Mouse (Mus musculus): ENCODE results near the gene Eif5a2. TPM values are rescaled to one million over a fixed set of nuclear protein-coding genes. Genes with fewer than 3 reads are reported as not detected.
"Not testable (repeated sequence)": the region's sequence is repeated elsewhere in the genome, so short reads cannot be mapped to it uniquely, and the experiment has no call there.

Eif5a2 gene
- total RNA-seq (2015) = 5.8 and 6.2 TPM in 2 replicates
- 3.5 and 3.9 TPM in 2 replicates for total RNA-seq (2017)

GRCm38 (mm10) chr3:28780994-28781393 lies at the start of gene Eif5a2:
Gene Eif5a2, plus strand, starts transcription at chr3:28781276.
- peak; percentile 98 for ATAC-seq (ENCODE audit: poor library complexity, severe bottlenecking)

- ATAC-seq (ENCODE audit: poor library complexity, severe bottlenecking) = no peak
Observed at GRCm38 (mm10) chr3:28734712-28735111, 46.4 kb upstream of the Eif5a2 start.

- no peak for ATAC-seq (ENCODE audit: poor library complexity, severe bottlenecking)
Observed at GRCm38 (mm10) chr3:28736981-28737380, 44.1 kb upstream of the Eif5a2 start.

- ATAC-seq (ENCODE audit: poor library complexity, severe bottlenecking) = no peak
Observed at GRCm38 (mm10) chr3:28740353-28740752, 40.7 kb upstream of the Eif5a2 start.

GRCm38 (mm10) chr3:28743251-28743650 lies 37.8 kb upstream of the Eif5a2 start:
- no peak for ATAC-seq (ENCODE audit: poor library complexity, severe bottlenecking)

- peak; percentile 87 for ATAC-seq (ENCODE audit: poor library complexity, severe bottlenecking)
Observed at GRCm38 (mm10) chr3:28745835-28746483, 35.1 kb upstream of the Eif5a2 start.

GRCm38 (mm10) chr3:28748151-28748550 lies 32.9 kb upstream of the Eif5a2 start:
- ATAC-seq (ENCODE audit: poor library complexity, severe bottlenecking) = no peak

GRCm38 (mm10) chr3:28748956-28749355 lies 32.1 kb upstream of the Eif5a2 start:
- no peak for ATAC-seq (ENCODE audit: poor library complexity, severe bottlenecking)

GRCm38 (mm10) chr3:28755477-28755876 lies 25.6 kb upstream of the Eif5a2 start:
- no peak for ATAC-seq (ENCODE audit: poor library complexity, severe bottlenecking)

GRCm38 (mm10) chr3:28761225-28761789 lies 19.8 kb upstream of the Eif5a2 start:
- ATAC-seq (ENCODE audit: poor library complexity, severe bottlenecking) = no peak

- no peak for ATAC-seq (ENCODE audit: poor library complexity, severe bottlenecking)
Observed at GRCm38 (mm10) chr3:28766935-28767334, 14.1 kb upstream of the Eif5a2 start.

GRCm38 (mm10) chr3:28768222-28768621 lies 12.9 kb upstream of the Eif5a2 start:
- ATAC-seq (ENCODE audit: poor library complexity, severe bottlenecking) = no peak

GRCm38 (mm10) chr3:28772919-28773318 lies 8.2 kb upstream of the Eif5a2 start:
- ATAC-seq (ENCODE audit: poor library complexity, severe bottlenecking) = not testable (repeated sequence)

- ATAC-seq (ENCODE audit: poor library complexity, severe bottlenecking) = no peak
Observed at GRCm38 (mm10) chr3:28775361-28775760, 5.7 kb upstream of the Eif5a2 start.

GRCm38 (mm10) chr3:28775958-28776357 lies 5.1 kb upstream of the Eif5a2 start:
- ATAC-seq (ENCODE audit: poor library complexity, severe bottlenecking) = 0 out of 2 replicates have a peak, but pooled peaks have one; percentile 12

GRCm38 (mm10) chr3:28776491-28776890 lies 4.6 kb upstream of the Eif5a2 start:
- ATAC-seq (ENCODE audit: poor library complexity, severe bottlenecking) = no peak

- no peak for ATAC-seq (ENCODE audit: poor library complexity, severe bottlenecking)
Observed at GRCm38 (mm10) chr3:28780511-28780910, 565 bp upstream of the Eif5a2 start.

GRCm38 (mm10) chr3:28781422-28781821 lies 346 bp downstream of the Eif5a2 start:
- 0 out of 2 replicates have a peak, but pooled peaks have one; percentile 13 for ATAC-seq (ENCODE audit: poor library complexity, severe bottlenecking)

- no peak for ATAC-seq (ENCODE audit: poor library complexity, severe bottlenecking)
Observed at GRCm38 (mm10) chr3:28781848-28782247, 772 bp downstream of the Eif5a2 start.

- ATAC-seq (ENCODE audit: poor library complexity, severe bottlenecking) = no peak
Observed at GRCm38 (mm10) chr3:28784176-28784575, 3.1 kb downstream of the Eif5a2 start.

GRCm38 (mm10) chr3:28794835-28795234 lies 13.8 kb downstream of the Eif5a2 start:
- ATAC-seq (ENCODE audit: poor library complexity, severe bottlenecking) = no peak

GRCm38 (mm10) chr3:28805301-28806097 lies 24.4 kb downstream of the Eif5a2 start, which contains the start of gene Rpl22l1:
Gene Rpl22l1, plus strand, starts transcription at chr3:28805436.
- peak; percentile 97 for ATAC-seq (ENCODE audit: poor library complexity, severe bottlenecking)
